Mouse (Mus musculus): ENCODE data around the gene Cdk19. TPM values are rescaled to one million over a fixed set of nuclear protein-coding genes. Genes with fewer than 3 reads are reported as not detected.

The Cdk19 gene
- polyA plus RNA-seq, 1 experiment = 4.8 TPM

- H3K36me3 ChIP-seq (replicated peaks; ENCODE audit: low read length) = peaks cover 57% of the 10 kb centered on the region
- no peaks in the 10 kb centered on the region for H3K27me3 ChIP-seq (replicated peaks)
- peak overlapping the region; percentile 2 for H3K4me3 ChIP-seq (replicated peaks)
- peaks cover 64% of the 10 kb centered on the region for H3K4me1 ChIP-seq
- no peak for TF ChIP-seq GATA1 (IDR thresholded peaks at IDR 0.05; ENCODE audit: borderline replicate concordance, low read length)
- no peak for TF ChIP-seq FLI1 (IDR thresholded peaks at IDR 0.05; ENCODE audit: low read length)
- peaks cover 5% of the 10 kb centered on the region for H3K9me3 ChIP-seq
Observed at GRCm38 (mm10) chr10:40467174-40467911, 128.0 kb downstream of the Cdk19 start.

GRCm38 (mm10) chr10:40467912-40468254, 128.5 kb downstream of the Cdk19 start:
- Histone ChIP-seq H3K27me3 (replicated peaks) (no peaks in the 10 kb centered on the region), H3K9me3 (peaks cover 5% of the 10 kb centered on the region), H3K36me3 (replicated peaks; ENCODE audit: low read length) (peaks cover 63% of the 10 kb centered on the region), H3K4me3 (replicated peaks) (peak overlapping the region; percentile 79), H3K4me1 (peaks cover 64% of the 10 kb centered on the region)
- TF ChIP-seq FLI1 (IDR thresholded peaks at IDR 0.05; ENCODE audit: low read length) = no peak
- no peak for TF ChIP-seq GATA1 (IDR thresholded peaks at IDR 0.05; ENCODE audit: borderline replicate concordance, low read length)

- H3K27me3 ChIP-seq (replicated peaks) = no peaks in the 10 kb centered on the region
- H3K36me3 ChIP-seq (replicated peaks; ENCODE audit: low read length) = peaks cover 66% of the 10 kb centered on the region
- no peak for TF ChIP-seq GATA1 (IDR thresholded peaks at IDR 0.05; ENCODE audit: borderline replicate concordance, low read length)
- no peaks in the 10 kb centered on the region for H3K9me3 ChIP-seq
- H3K4me1 ChIP-seq = peaks cover 71% of the 10 kb centered on the region
- no peak overlapping the region for H3K4me3 ChIP-seq (replicated peaks)
Observed at GRCm38 (mm10) chr10:40469145-40469544, 129.8 kb downstream of the Cdk19 start.

GRCm38 (mm10) chr10:40476535-40477285, 137.3 kb downstream of the Cdk19 start:
- Histone ChIP-seq H3K27me3 (replicated peaks) (no peaks in the 10 kb centered on the region), H3K36me3 (replicated peaks; ENCODE audit: low read length) (peaks cover 91% of the 10 kb centered on the region), H3K4me1 (peaks cover 79% of the 10 kb centered on the region), H3K9me3 (no peaks in the 10 kb centered on the region), H3K4me3 (replicated peaks) (peak overlapping the region; percentile 87)
- 0 out of 3 replicates have a peak, but pooled peaks have one; percentile 37 for TF ChIP-seq GATA1 (IDR thresholded peaks at IDR 0.05; ENCODE audit: borderline replicate concordance, low read length)
- no peak; the same call in 1 of the 2 replicates for TF ChIP-seq FLI1 (IDR thresholded peaks at IDR 0.05; ENCODE audit: low read length)

GRCm38 (mm10) chr10:40477426-40478075, 138.2 kb downstream of the Cdk19 start:
- Histone ChIP-seq H3K9me3 (no peaks in the 10 kb centered on the region), H3K4me3 (replicated peaks) (peak overlapping the region; percentile 87), H3K4me1 (peaks cover 72% of the 10 kb centered on the region), H3K27me3 (replicated peaks) (no peaks in the 10 kb centered on the region), H3K36me3 (replicated peaks; ENCODE audit: low read length) (peaks cover 92% of the 10 kb centered on the region)
- TF ChIP-seq FLI1 (IDR thresholded peaks at IDR 0.05; ENCODE audit: low read length) (no peak), GATA1 (IDR thresholded peaks at IDR 0.05; ENCODE audit: borderline replicate concordance, low read length) (no peak)

GRCm38 (mm10) chr10:40478626-40479025, 139.3 kb downstream of the Cdk19 start:
- H3K36me3 ChIP-seq (replicated peaks; ENCODE audit: low read length) = peaks cover 91% of the 10 kb centered on the region

GRCm38 (mm10) chr10:40479216-40479615, 139.9 kb downstream of the Cdk19 start:
- TF ChIP-seq FLI1 (IDR thresholded peaks at IDR 0.05; ENCODE audit: low read length) = no peak
- TF ChIP-seq GATA1 (IDR thresholded peaks at IDR 0.05; ENCODE audit: borderline replicate concordance, low read length) = no peak
- peaks cover 90% of the 10 kb centered on the region for H3K36me3 ChIP-seq (replicated peaks; ENCODE audit: low read length)

More at GRCm38 (mm10) chr10:40478626-40479025, 139.3 kb downstream of the Cdk19 start:
- H3K27me3 ChIP-seq (replicated peaks) = no peaks in the 10 kb centered on the region
- TF ChIP-seq GATA1 (IDR thresholded peaks at IDR 0.05; ENCODE audit: borderline replicate concordance, low read length) (no peak), FLI1 (IDR thresholded peaks at IDR 0.05; ENCODE audit: low read length) (no peak)
- peaks cover 61% of the 10 kb centered on the region for H3K4me1 ChIP-seq
- H3K9me3 ChIP-seq = no peaks in the 10 kb centered on the region
- H3K4me3 ChIP-seq (replicated peaks) = peak overlapping the region; percentile 53

GRCm38 (mm10) chr10:40479621-40480193, 140.3 kb downstream of the Cdk19 start:
- TF ChIP-seq FLI1 (IDR thresholded peaks at IDR 0.05; ENCODE audit: low read length) = no peak
- no peak for TF ChIP-seq GATA1 (IDR thresholded peaks at IDR 0.05; ENCODE audit: borderline replicate concordance, low read length)
- Histone ChIP-seq H3K27me3 (replicated peaks) (no peaks in the 10 kb centered on the region), H3K9me3 (no peaks in the 10 kb centered on the region), H3K4me3 (replicated peaks) (no peak overlapping the region), H3K36me3 (replicated peaks; ENCODE audit: low read length) (peaks cover 90% of the 10 kb centered on the region), H3K4me1 (peaks cover 63% of the 10 kb centered on the region)

More at GRCm38 (mm10) chr10:40479216-40479615, 139.9 kb downstream of the Cdk19 start:
- no peaks in the 10 kb centered on the region for H3K27me3 ChIP-seq (replicated peaks)
- H3K4me3 ChIP-seq (replicated peaks) = peak overlapping the region; percentile 59
- H3K4me1 ChIP-seq = peaks cover 64% of the 10 kb centered on the region
- H3K9me3 ChIP-seq = no peaks in the 10 kb centered on the region

- H3K4me3 ChIP-seq (replicated peaks) = no peak overlapping the region
- peaks cover 50% of the 10 kb centered on the region for H3K4me1 ChIP-seq
- TF ChIP-seq GATA1 (IDR thresholded peaks at IDR 0.05; ENCODE audit: borderline replicate concordance, low read length) = no peak
- TF ChIP-seq FLI1 (IDR thresholded peaks at IDR 0.05; ENCODE audit: low read length) = no peak
- no peaks in the 10 kb centered on the region for H3K27me3 ChIP-seq (replicated peaks)
- peaks cover 78% of the 10 kb centered on the region for H3K36me3 ChIP-seq (replicated peaks; ENCODE audit: low read length)
- no peaks in the 10 kb centered on the region for H3K9me3 ChIP-seq
Observed at GRCm38 (mm10) chr10:40481534-40481933, 142.2 kb downstream of the Cdk19 start.
